Mouse (Mus musculus) myocyte (in vitro differentiated cells): Measurements from ENCODE around the gene Tulp3. TPM values are rescaled to one million over a fixed set of nuclear protein-coding genes. Genes with fewer than 3 reads are reported as not detected.
A peak's percentile ranks its signal among the peaks of the same experiment; 100 is the strongest.

Experiments used
- H3K27me3 ChIP-seq: one replicate; pipeline ENCODE4 v1.6.1; 2011; ENCODE audit not compliant: control insufficient read depth, insufficient read depth, insufficient read length
- H3K36me3 ChIP-seq: one replicate; pipeline ENCODE4 v1.6.1; 2011; ENCODE audit not compliant: control insufficient read depth, insufficient read depth
- H3K4me2 ChIP-seq: one replicate; pipeline ENCODE4 v1.6.1; 2011; ENCODE audit warnings: low read depth, control low read depth
- H3K4me3 ChIP-seq: one replicate; pipeline ENCODE4 v1.5.1; 2011; ENCODE audit warnings: mild to moderate bottlenecking, control low read depth, moderate library complexity
- H3K79me2 ChIP-seq: one replicate; pipeline ENCODE4 v1.6.1; 2011; ENCODE audit not compliant: control insufficient read depth, insufficient read depth
- H3ac ChIP-seq: one replicate; pipeline ENCODE4 v1.6.1; 2011; ENCODE audit not compliant: control insufficient read depth, insufficient read length
- CEBPB ChIP-seq: IDR thresholded peaks from 2 replicates; pipeline ENCODE4 v1.6.1; 2011; ENCODE audit warnings: mild to moderate bottlenecking, moderate library complexity; ENCODE audit not compliant: poor library complexity, insufficient read depth, severe bottlenecking
- E2F4 ChIP-seq: IDR thresholded peaks from one replicate; pipeline ENCODE4 v1.6.1; 2011; ENCODE audit warnings: mild to moderate bottlenecking, control low read depth, moderate library complexity; ENCODE audit not compliant: insufficient read depth
- MAX ChIP-seq: IDR thresholded peaks from one replicate; pipeline ENCODE4 v1.6.1; 2011; ENCODE audit warnings: low read depth, mild to moderate bottlenecking, control low read depth
- MYOD1 ChIP-seq, 3 experiments: IDR thresholded peaks; one replicate each; pipeline ENCODE4 v1.6.1; 2011; ENCODE audit warnings: control low read depth in 2 of 3, low read depth in 2 of 3, mild to moderate bottlenecking in 2 of 3, moderate library complexity in 1 of 3; ENCODE audit not compliant: insufficient read length in 2 of 3, control insufficient read depth in 1 of 3
- MYOG ChIP-seq, 3 experiments: IDR thresholded peaks; one replicate each; pipeline ENCODE4 v1.6.1; 2011; ENCODE audit warnings: control low read depth in 2 of 3, low read depth in 2 of 3, mild to moderate bottlenecking in 2 of 3; ENCODE audit not compliant: insufficient read length in 2 of 3, control insufficient read depth in 1 of 3, insufficient read depth in 1 of 3
- POLR2A ChIP-seq: IDR thresholded peaks from one replicate; pipeline ENCODE4 v1.6.1; 2011; ENCODE audit warnings: low read depth, mild to moderate bottlenecking, control low read depth, moderate library complexity; ENCODE audit not compliant: insufficient read length
- POLR2AphosphoS2 ChIP-seq: IDR thresholded peaks from one replicate; pipeline ENCODE4 v1.6.1; 2011; ENCODE audit warnings: low read depth, control low read depth; ENCODE audit not compliant: insufficient read length
- REST ChIP-seq: IDR thresholded peaks from one replicate; pipeline ENCODE4 v1.6.1; 2011; ENCODE audit warnings: mild to moderate bottlenecking, control low read depth, moderate library complexity; ENCODE audit not compliant: insufficient read depth, insufficient read length
- SRF ChIP-seq: IDR thresholded peaks from one replicate; pipeline ENCODE4 v1.6.1; 2011; ENCODE audit warnings: low read depth; ENCODE audit not compliant: control insufficient read depth, insufficient read length
- TCF12 ChIP-seq: IDR thresholded peaks from one replicate; pipeline ENCODE4 v1.6.1; 2011; ENCODE audit warnings: mild to moderate bottlenecking, control low read depth; ENCODE audit not compliant: poor library complexity, insufficient read depth, severe bottlenecking
- TCF3 ChIP-seq: IDR thresholded peaks from one replicate; pipeline ENCODE4 v1.6.1; 2011; ENCODE audit warnings: low read depth, control low read depth; ENCODE audit not compliant: insufficient read length
- USF1 ChIP-seq: IDR thresholded peaks from one replicate; pipeline ENCODE4 v1.6.1; 2011; ENCODE audit warnings: low read depth, mild to moderate bottlenecking, control low read depth, moderate library complexity
- polyA plus RNA-seq: library from polyadenylated mRNA; unstranded; fragments of >200 nt; fragmentation: generic; extraction: Trizol; gene quantifications from one replicate; pipeline ENCODE4 v1.2.1, GENCODE M21; 2012; ENCODE audit warnings: missing spikeins

Tulp3 gene
- polyA plus RNA-seq, 1 experiment = 22.3 TPM

DNA sequence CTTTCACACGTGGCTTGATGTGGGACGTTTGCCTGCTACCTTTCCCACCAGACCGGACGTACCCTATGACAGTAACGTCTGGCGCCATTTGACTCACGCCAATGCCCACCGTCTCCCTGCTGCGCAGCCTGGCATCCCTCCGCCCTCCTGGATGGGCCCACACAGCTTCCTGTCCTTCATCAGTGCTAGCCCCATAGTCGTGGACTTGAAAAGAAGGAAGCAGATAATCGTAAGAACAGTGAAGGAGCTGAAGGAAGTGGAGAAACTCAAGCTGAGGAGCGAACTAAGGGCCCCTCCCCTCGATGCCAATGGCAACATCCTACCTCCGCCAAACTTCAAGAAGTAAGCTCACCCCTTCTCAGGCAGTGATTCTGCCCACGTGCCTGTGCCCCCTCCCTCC, 24.0 kb upstream of the Tulp3 start:
- no peak overlapping the region for H3K4me2 ChIP-seq
- H3K36me3 ChIP-seq = no peaks in the 10 kb centered on the region
- H3K27me3 ChIP-seq = no peaks in the 10 kb centered on the region
- no peak overlapping the region for H3K4me3 ChIP-seq
- no peaks in the 10 kb centered on the region for H3K79me2 ChIP-seq
- TF ChIP-seq E2F4 = no peak
- no peak for TF ChIP-seq POLR2A
- TF ChIP-seq SRF = no peak
- TF ChIP-seq MAX = no peak
- no peak for TF ChIP-seq MYOG (IDR thresholded peaks at IDR 0.05; ENCODE audit: control insufficient read depth in 1 of 3, insufficient read depth in 1 of 3, insufficient read length in 2 of 3, low read depth in 2 of 3)
- TF ChIP-seq TCF12 = no peak
- TF ChIP-seq POLR2AphosphoS2 = no peak
- no peak for TF ChIP-seq MYOD1 (IDR thresholded peaks at IDR 0.05; ENCODE audit: control insufficient read depth in 1 of 3, insufficient read length in 2 of 3, low read depth in 2 of 3)
- no peak for TF ChIP-seq CEBPB
- TF ChIP-seq REST = no peak
- no peak overlapping the region for H3ac ChIP-seq

DNA sequence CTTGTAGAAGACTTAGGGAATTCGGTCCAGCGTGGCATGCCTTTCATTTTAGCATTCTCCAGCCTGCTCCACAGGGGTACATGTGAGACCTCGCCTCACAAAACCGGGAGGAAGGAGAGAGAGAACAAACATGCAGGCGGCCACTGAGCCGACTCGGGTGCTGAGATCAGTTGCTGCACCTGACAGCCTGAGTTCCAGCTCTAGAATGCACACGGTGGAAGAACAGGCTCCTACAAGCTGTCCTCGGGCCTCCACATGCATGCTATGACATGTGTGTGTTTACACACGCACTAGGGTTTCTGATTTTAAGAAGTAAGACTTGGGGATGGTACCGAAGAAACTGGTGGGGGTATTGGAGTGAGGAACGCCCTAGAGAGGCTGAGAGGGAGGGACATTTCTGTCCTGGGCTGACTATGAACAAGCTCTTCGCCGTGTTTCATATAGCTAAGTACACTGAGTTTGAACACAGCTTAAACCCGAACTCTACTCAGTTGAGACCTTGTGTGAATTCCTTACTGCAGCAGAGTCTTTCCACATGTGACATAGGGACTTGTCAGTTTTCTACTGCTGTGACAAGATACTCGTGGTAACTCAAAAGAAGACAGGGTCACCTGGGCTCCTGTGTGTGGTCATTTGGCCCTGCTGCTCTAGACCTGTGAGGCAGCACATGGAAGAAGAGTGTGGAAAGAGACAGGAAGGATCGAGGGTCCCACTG, 20.9 kb upstream of the Tulp3 start:
- H3K27me3 ChIP-seq = no peaks in the 10 kb centered on the region
- H3K4me3 ChIP-seq = no peak overlapping the region
- no peak overlapping the region for H3K4me2 ChIP-seq
- H3K79me2 ChIP-seq = no peaks in the 10 kb centered on the region
- H3K36me3 ChIP-seq = no peaks in the 10 kb centered on the region
- peak; percentile 12 for TF ChIP-seq POLR2AphosphoS2
- no peak for TF ChIP-seq MYOD1 (IDR thresholded peaks at IDR 0.05; ENCODE audit: control insufficient read depth in 1 of 3, insufficient read length in 2 of 3, low read depth in 2 of 3)
- no peak overlapping the region for H3ac ChIP-seq

DNA sequence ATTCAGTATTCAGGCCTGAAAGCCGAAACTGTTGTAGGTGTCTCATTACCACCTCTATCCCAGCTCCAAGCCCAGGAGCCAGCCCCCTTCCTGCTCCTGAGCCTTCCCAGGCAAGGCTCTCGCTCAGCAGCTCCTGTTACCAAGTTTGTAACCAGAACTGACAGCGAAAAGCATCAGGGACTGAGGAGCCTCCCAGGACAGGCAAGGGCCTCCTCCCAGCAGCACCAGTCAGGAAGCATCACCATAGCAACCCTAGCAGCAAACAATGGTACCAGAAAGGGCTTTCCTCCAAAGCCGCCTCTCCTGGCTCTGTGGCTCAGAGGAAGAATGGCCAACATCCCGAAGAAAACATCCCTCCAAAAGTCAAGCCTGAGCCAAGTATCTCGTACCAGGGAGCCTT, 19.5 kb upstream of the Tulp3 start, which contains the start of the genes Tex52 and Gm44596:
Gene Tex52, plus strand, starts transcription at position 265 of the 400 bp plus-strand sequence.
Gene Gm44596, plus strand, starts transcription at position 312 of the 400 bp plus-strand sequence.
- TF ChIP-seq POLR2AphosphoS2 (peak; percentile 13), CEBPB (no peak), USF1 (no peak)
- Histone ChIP-seq H3ac (no peak within 1 kb of the TSS), H3K4me3 (no peak within 1 kb of the TSS), H3K27me3 (no peaks in the 10 kb centered on the region), H3K36me3 (peaks cover 10% of the 10 kb centered on the region), H3K4me2 (no peak within 1 kb of the TSS), H3K79me2 (no peaks in the 10 kb centered on the region)

DNA sequence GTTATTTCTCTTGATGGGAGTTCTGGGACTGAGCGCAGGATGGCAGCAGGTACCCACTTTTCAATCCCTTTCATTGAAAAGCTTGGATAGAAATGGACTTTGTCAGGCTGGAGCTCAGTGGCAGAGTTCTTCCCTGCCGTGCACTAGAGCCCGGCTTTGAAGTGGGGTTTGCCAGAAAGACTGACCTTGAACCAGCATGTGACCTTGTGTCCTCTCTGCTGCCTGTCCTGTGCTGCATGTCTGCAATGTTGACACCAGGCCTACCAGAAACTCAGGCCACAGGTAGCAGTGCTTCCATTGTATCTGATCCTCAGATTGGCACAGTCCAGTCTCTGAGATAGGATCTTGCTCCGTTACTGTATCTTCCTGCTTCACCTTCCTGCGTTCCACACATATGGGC, 14.4 kb upstream of the Tulp3 start:
- no peak overlapping the region for H3K4me2 ChIP-seq
- no peaks in the 10 kb centered on the region for H3K27me3 ChIP-seq
- H3ac ChIP-seq = no peak overlapping the region
- no peak for TF ChIP-seq MYOG (IDR thresholded peaks at IDR 0.05; ENCODE audit: control insufficient read depth in 1 of 3, insufficient read depth in 1 of 3, insufficient read length in 2 of 3, low read depth in 2 of 3)
- TF ChIP-seq POLR2A = no peak
- no peak for TF ChIP-seq USF1
- TF ChIP-seq MAX = no peak
- no peak for TF ChIP-seq E2F4
- no peak overlapping the region for H3K4me3 ChIP-seq
- H3K79me2 ChIP-seq = peaks cover 14% of the 10 kb centered on the region
- peaks cover 32% of the 10 kb centered on the region for H3K36me3 ChIP-seq

DNA sequence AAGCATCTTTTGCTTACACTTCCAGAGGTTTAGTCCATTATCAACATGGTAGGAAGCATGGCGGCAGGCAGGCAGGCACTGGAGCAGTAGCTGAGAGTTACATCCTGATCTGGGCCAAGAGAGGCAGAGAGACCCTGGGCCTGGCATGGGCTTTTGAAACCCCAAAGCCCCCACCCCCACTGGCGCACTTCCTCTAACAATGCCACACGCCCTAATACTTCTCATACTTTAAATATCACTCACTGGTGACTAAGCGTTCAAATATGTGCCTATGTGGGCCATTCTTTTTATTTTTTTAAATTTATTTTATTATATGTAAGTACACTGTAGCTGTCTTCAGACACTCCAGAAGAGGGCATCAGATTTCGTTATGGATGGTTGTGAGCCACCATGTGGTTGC, 10.8 kb upstream of the Tulp3 start:
- no peak overlapping the region for H3K4me3 ChIP-seq
- H3K4me2 ChIP-seq = no peak overlapping the region
- peaks cover 32% of the 10 kb centered on the region for H3K36me3 ChIP-seq
- H3ac ChIP-seq = no peak overlapping the region
- peaks cover 25% of the 10 kb centered on the region for H3K79me2 ChIP-seq
- TF ChIP-seq MAX (no peak), REST (no peak), USF1 (no peak), SRF (no peak)
- H3K27me3 ChIP-seq = no peaks in the 10 kb centered on the region

DNA sequence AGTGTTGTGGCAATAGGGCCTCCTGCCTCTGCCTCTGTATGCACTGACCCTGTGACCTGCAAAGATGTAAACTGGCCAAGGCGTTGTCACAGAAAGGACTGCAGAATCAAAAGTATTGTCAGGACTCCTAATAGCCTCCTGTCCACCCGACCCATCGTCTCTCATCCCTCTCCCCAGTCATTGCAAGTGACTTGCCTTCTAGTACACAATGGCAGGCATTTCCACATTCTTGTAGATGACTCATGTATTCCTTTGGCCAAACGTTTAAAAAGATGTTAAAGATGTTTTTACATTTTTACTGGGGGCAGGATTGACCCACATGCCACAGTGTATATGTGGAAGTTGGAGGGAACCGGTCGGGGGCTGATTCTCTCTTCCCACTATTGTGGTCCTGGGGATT, 9.1 kb upstream of the Tulp3 start:
- no peak overlapping the region for H3ac ChIP-seq
- no peak overlapping the region for H3K4me3 ChIP-seq
- TF ChIP-seq MAX (no peak), MYOG (IDR thresholded peaks at IDR 0.05; ENCODE audit: control insufficient read depth in 1 of 3, insufficient read depth in 1 of 3, insufficient read length in 2 of 3, low read depth in 2 of 3) (no peak), TCF12 (no peak), CEBPB (no peak), SRF (no peak), REST (no peak), MYOD1 (IDR thresholded peaks at IDR 0.05; ENCODE audit: control insufficient read depth in 1 of 3, insufficient read length in 2 of 3, low read depth in 2 of 3) (no peak), TCF3 (no peak), E2F4 (no peak), POLR2A (no peak), USF1 (no peak), POLR2AphosphoS2 (no peak)
- peaks cover 18% of the 10 kb centered on the region for H3K36me3 ChIP-seq
- peaks cover 43% of the 10 kb centered on the region for H3K79me2 ChIP-seq
- H3K27me3 ChIP-seq = no peaks in the 10 kb centered on the region
- H3K4me2 ChIP-seq = peak overlapping the region; percentile 71
